Mouse (Mus musculus) liver (tissue): ENCODE results near the gene Parvb.

Source experiments
- DNase-seq: peaks from one replicate; pipeline ENCODE4 v3.0.0-alpha.2; 2020; ENCODE audit warnings: mixed read lengths

The Parvb gene

DNA sequence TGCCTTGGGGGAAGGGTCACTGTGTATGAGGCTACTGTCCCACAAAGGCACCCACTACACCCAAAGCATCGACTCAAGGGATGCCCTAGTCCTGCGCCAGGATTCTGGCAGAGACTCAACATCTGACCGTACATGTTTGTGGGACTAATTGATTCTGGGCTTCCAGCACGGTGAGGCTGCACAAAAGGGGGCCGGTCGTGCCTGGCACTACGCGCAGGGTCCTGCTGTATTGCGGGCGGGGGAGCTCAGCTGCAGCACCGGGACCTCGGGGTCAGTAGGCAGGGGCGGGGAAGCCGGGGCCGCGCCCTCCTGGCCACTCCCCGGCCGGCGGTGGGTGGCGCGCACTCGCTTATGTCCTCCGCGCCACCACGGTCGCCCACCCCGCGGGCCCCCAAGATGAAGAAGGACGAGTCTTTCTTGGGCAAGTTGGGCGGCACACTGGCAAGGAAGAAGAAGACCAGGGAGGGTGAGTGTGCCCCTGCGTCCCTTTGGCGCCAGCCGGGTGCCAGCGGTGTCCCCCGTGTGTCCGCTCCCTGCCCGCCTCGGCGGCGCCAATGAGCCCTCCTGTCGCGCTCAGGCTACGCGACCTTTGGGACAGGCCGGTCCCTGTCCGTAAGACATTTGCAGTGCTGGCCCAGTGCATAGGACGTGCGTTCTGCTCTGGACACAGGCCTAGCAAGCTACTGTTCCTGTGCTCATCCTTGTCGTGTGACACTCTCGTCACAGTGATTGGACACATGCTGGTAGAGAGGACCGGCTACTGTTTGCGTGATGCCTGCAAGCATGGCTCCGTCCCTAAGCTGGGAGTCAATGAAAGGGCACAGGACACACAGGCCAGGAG is at the start of gene Parvb:
Gene Parvb, plus strand, starts transcription at position 323 of the 841 bp plus-strand sequence.
- peak; percentile 76 for DNase-seq

DNA sequence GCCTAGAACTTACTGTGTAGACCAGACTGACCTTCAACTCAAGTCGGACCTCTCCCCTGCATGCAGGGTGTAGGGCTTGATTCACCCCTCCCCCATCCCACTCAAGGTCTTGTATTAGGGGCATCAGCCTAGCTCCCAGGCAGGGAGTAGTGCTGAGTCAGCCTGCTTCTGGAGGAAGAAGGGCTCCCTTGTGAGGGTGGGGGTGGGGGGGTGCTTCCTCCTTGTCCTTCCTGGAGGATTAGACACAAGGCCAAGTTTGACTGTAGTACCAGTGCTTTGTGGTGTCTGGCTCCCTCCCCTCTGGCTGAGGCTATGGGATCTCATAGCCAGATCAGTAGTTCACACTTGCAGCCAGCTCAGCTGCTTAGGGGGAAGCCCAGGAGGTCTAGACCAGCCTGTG is 47.9 kb upstream of the Parvb start:
- peak; percentile 61 for DNase-seq

DNA sequence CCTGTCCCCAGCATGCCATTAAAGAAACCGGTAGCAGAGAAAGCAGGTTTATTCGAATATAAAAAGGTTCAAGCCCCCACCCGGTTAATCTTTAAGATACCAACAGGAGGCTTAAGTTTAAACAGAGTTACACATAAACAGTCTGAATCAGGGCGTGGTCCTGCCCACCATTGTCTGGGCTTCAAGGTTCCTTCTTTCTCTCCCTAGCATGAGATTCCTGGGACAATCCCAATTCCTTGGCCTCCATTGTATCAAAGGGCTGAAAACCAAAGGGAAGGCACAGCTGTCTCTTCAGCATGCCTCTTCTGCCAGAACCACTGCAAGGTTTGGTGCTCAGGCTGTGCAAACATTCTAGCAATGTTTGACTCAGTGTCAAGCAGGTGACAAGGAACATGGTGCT is 45.6 kb upstream of the Parvb start:
- no peak for DNase-seq

DNA sequence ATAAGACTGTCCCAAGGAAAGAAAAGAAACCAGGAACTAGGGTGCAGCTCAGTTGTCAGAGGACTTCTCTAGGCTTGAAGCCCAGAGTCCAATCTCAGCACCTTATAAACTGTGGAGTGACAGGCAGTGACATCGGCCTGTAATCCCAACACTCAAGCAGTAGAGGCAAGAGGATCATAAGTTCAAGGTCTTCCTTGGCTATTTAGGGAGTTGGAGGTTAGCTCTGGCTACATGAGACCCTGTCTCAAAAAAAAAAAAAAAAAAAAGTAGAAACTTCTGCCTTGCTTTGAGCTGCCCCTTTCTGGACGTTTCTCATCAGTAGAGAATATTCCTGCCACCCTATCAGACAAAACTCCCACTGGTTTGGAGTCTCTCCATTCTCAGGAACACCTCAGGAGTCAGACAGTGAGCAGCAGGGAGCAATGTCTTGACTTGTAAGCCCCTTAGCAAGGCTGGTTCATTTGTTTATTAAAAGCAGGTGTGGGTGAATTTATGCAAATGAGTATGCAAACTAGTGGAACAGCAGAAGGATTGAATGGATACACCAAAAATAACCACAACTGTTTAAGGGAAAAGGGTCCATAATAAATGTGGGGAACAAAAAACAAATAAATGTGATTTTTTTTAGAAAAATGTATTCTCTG is 42.8 kb upstream of the Parvb start:
- no peak for DNase-seq

DNA sequence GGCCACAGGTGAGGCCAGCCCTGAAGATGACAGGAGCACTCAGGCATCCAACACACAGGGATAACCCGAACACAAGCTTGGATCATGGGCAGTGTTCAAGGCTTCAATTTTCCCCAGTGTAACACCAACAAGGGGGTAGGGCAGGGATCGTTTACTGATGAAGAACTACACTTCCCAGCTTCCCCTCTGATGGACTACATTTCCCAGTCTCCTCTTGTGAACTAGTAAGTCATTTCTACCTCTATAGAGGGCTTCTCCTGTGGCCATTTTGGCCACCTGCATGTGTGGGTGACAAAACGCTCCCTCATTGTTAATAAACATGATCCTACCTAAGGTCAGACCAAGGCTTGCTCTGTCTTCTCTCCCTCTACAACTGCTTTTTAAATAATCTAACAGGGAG is 42.0 kb upstream of the Parvb start:
- DNase-seq: no peak

DNA sequence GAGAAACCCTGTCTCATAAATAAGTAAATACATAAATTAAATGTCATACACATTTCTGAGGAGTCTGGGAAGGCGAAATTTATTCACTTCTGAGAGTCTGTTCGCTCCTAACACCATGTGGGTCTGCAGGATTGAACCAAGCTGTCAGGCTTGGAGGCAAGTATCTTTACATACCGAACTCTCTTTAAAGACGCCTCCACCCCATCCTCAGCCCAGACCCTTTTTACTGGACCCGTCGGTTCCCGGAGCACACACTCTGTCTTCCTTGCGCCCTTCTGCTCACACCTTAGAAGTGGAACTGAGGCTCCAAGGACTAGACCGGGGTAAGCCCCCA is 40.2 kb upstream of the Parvb start:
- no peak for DNase-seq

DNA sequence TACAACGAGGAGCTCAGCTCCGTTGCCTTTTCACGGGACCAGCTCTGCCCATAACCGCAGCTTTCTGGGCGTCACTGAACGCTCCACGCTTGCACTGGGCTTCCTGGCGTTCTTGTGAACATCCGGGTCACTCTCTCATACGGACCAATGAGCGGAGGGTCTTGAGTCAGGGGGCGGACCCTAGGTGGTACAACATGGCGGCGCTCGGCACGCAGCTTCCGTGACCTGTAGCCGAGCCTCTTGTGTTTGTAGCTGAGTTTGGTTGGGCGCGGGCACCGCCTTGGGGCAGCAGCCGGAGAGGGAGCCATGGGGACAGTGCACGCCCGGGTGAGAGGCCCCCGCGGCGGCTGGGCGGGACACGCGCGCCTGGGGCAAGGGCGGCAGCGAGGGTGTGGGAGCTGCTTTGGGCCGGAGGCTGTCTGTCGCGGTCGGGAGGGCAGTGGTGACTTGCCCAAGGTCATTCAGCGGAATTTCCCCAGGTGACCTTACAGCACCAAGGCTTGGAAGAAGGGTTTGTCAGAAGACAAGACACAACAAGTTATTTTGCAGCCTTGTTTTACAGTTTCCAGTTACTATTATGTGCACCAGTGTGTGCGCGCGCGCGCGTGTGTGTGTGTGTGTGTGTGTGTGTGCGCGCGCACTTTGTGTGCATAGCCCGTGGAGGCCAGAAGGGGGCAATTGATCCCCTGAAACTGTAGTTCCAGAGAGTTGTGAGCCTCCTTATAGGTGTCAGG is 39.6 kb upstream of the Parvb start, which contains the start of gene Samm50:
Gene Samm50, plus strand, starts transcription at position 184 of the 734 bp plus-strand sequence.
- peak; percentile 91 for DNase-seq

DNA sequence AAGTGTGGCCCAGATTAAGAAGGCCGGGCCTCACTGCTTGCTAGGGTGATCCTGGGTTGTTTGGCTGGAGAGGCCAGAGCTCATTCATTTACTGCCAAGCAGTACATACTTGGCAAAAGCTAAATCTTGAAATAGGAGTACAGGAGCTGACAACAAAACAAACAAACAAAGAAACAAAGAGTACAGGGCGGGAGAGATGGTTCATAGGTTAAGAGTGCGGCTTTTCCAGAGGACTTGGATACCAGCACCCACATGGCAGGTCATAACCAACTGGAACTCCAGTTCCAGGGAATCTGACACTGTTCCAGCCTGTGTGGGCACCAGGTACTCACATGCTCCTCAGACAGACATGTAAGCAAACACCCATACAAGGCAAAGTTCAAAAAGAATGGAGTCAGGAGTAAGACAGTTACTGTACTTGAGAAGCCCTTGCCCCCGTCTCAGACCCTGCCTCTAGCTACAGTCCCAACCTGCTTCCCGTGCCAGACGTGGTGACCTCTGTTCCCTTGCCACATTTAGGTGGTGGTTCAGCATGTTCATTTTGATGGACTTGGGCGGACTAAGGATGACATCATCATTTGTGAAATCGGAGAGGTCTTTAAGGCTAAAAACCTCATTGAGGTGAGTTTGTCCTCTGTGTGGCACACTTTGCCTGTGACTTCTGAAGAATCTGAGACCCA is 35.2 kb upstream of the Parvb start:
- no peak for DNase-seq

DNA sequence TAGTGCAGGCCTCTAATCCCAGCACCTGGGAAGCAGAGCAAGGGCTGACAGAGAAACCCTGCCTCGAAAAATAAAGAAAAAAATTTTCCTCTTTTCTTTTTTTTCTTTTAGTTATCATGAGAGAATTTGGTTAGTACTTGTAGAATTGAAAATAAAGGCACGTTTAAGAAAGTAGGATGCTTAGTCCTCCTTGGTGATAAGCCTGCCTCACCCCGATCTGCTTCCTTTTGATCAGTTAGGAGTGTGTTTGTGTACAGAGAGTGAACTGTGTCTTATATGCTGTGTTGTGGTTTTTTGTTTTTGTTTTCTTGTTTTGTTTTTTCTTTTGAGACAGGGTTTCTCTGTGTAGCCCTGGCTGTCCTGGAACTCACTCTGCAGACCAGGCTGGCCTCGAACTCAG is 24.5 kb upstream of the Parvb start:
- DNase-seq: no peak

DNA sequence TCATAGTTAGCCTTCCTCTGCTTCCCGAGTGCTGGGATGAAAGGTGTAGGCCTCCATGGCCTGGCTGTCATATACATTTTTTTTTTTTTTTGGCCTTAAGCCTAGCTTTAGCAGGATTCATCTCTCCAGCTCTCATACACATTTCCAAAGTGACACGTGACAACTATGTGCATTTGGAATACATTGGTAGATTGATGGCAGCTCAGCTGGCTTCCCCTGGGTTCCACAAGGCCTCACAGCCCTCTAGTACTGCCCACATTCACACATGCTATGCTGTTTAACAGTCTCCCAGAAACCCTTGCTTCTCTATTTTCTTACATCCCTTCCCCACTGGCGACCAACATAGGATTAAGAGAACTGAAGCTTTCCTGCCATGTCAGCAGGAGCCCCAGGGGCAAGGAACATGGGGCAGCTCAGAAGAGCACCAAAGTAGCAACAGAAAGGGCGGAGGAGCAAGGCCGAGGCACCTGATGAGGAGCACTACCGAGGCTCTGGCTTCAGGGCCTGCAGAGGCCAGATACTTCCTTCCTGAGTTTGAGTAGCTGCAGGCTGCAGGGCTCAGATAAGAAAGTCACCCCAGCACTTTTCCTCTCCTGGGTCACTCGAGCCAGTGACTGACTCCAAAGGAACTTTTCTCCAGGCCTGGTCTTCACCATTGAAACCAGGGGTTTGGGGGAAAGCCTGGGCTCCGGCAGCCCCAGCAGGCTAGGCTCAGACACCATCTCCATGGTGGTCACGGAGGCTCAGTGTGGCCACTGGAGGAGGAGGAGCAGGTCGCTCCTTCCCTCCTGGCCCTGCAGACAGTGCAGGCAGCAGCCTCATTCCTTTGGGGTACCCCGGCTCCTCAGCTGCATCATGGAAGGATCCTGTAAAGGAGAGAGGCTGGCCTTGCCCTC is 22.1 kb upstream of the Parvb start:
- DNase-seq: peak; percentile 86

DNA sequence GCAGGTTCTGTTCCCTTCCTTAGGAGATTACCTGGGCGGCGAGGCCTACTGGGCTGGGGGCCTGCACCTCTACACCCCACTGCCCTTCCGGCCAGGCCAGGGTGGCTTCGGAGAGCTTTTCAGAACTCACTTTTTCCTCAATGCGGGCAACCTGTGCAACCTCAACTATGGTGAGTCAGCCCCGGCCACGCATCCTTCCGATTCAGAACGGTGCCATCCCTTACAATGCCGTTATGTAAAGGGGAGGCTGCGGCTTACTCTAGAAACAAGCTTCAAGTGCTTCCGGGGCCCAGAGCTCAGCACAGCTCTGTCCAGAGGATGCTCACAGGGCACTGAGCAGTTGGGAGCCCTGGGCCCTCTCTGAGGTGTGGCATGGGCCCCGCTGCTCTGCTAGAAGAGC is 21.4 kb upstream of the Parvb start:
- no peak for DNase-seq

DNA sequence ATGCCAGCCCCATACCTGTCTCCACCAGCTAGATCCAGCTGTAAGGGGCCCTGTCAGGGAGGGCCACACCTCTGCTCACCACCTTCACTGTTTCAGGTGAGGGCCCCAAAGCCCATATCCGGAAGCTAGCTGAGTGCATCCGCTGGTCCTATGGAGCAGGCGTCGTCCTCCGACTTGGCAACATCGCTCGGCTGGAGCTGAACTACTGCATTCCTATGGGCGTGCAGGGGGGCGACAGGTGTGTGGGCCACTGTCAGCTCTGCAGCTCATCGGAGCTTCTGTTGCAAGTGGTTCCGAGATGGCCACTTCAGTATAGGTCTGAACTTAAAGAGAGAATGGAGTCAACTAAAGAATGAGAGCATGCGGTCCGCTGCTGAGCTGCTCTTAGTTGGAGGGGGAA is 20.9 kb upstream of the Parvb start:
- no peak for DNase-seq

DNA sequence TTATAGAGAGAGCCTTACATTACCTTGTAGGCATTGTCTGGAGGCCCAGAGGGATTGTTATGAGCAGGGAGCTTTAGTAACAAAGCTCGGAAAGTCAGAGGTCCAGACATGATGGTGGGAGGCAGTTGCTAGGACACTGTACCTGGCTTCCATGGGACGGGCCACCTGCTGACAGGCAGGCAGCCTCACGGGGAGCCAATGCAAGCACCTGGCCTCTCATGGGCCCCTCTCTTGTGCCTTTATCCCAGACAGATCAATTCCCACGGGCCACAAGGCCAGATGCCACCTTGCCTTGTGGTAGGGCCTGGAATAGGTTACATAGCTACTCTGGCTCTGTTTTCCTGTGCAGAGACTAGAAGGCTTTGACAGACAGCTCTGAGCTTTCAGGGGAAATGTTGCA is 20.3 kb upstream of the Parvb start:
- no peak for DNase-seq

DNA sequence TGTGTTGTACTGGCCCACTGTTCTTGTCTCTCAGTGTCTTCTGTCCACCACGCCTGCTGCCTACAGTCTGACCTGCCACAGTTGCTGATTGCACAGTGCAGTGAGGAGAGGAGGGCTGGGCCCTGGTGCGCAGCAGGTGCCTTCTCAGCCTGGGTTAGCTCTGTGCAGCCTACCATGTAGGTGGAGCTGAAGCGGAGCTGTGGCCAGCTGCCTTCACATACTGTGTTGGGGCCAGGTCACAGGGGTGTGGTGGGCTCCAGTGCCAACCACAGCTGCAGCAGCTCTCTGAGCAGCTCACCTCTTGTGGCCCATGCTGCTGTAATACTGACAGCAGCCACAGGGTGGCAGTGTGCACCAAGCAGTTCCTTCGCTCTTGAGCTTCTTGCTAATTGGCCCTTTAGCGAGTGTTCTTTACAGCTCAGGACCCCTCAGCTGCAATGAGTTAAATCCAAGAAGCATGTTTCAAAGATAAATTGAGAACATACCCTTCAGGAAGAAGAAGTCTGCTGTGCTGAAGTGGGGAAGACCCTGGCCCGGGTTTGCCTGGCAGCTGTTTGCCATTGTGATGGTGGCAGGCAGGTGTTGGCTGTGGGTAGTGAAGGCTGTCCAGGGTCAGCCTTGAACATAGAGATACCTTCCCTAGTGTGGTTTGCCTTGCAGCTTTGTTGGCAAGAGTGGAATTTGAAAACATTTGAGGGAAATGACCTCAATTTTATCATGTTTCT is 19.6 kb upstream of the Parvb start:
- DNase-seq: peak; percentile 90

DNA sequence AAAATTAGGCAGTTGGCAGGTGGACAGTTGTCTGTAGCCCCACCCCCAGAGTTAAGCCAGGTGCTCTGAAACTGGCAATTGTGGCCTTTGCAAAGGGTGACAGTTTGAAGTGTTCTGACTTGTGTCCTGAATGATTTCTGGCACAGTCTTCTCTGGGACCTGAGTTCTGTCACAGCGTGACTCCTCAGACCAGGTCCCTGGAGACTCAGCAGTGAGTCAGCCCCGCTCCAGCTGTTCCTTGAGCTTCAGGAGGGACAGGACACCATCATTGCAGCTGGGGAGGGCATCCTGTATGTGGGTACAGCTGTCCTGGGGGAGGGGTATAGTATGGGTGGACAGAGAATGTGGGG is 19.1 kb upstream of the Parvb start:
- no peak for DNase-seq

DNA sequence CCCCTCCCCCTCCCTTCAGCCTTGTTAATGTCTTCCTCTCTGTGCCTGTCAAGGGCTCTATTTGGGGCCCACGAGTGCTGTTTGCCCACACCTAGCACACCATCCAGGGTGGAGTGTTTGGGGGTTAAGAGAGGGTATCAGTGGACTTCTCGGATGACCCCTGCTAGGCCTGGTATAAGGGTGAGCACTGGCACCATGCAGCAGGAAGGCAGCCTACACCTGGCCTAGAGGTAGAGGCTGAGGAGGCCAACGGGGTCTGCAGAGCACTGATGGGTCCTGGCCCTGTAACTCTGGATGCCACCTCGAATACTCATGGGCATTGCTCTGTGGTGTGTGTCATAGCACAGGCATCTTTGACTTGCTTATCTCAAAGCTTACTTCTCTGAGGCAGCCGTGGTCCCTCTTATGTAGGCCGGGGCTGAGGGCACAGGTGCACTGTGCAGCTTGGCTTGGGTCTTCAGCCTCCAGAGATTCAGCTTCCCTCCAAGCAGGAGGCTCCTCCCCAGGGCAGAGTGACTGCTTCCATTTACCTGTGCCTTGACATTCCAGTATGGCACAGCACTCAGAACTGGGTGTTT is 18.6 kb upstream of the Parvb start:
- no peak for DNase-seq

DNA sequence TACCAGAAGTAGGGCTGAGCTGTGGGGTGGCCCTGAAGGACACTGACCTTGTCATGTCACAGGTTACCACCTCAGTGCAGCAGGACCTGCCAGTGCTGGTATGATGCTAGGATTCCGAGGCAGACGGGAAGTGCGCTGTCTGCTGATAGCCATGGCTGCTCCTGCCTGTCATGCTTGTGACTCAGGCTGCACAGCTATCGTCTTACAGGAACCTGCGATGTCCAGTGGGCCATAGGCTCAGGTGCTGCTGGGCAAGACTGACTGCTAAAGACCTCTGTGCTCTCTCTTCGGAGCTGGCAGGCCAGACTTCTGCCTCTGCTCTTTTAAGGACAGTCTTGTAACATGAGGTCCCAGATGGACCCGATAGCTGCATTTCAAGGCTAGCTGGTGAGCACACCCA is 17.4 kb upstream of the Parvb start:
- DNase-seq: no peak

DNA sequence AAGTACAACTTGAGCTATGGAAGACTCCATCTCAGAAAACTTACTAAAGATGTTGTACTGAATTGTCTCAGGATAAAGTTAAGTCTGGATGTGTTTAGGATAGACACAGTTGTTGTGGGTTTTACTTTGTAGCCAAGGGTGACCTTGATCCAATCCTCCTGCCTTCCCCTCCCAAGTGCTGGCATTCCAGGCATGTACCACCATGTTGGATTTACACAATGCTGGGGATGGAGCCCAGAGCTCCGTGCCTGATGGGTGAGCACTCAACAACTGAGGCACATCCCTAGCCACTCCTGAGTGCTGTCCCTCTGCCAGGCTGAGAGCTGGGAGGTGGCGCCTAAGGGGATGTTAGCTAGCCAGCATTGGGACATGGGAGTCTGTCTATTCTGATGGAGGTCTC is 16.6 kb upstream of the Parvb start:
- no peak for DNase-seq

DNA sequence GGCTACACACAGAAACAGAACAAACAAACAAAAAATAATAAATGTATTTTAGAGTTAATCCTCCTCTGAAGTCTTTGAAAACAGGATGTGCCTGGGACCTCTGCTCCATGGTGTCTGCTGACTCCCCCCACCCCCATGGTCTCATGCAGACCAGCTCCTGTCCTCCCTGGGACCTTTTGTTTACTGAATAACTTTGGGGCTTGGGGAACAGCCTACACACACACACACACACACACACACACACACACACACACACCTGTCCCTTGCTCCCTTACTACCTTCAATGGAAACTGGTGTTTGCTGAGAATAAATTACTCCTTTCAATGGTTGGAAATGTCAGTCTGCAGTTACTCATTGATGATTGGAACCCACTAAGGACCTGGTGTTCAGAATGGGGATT is 15.8 kb upstream of the Parvb start:
- no peak for DNase-seq

DNA sequence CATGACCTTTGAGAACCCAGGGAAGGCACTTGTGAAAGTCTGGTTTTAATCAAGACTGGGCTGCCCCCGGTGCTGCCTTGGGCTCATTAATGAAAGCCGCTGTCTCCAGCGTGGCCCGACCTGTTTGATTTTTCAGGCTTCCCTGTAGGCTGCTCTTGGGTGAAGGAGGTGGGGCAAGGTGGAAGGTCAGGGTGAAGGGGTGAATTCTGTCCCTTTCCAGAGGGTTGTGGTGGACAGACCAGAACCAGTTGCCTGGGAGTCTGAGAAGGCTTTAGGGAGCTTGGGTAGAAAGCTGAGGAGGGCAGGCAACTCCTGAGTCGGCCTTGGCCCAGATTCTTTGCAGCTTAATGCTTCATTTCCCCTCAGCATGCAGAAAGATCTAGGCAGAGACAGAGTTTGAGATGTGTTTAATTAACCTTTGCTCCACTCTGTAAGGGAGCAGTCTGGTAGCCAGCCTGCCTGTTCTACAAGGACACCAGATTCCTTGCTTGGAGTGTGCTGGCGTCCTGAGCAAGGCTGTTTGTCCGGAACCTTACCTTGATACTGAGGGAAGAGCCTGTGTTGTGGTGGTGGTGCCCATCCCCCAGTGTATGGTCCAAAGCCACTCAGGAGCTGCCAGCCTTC is 15.3 kb upstream of the Parvb start:
- DNase-seq: no peak
